9 mouse cellular contexts compared by ENCODE assay signal in the genomic region with DNA sequence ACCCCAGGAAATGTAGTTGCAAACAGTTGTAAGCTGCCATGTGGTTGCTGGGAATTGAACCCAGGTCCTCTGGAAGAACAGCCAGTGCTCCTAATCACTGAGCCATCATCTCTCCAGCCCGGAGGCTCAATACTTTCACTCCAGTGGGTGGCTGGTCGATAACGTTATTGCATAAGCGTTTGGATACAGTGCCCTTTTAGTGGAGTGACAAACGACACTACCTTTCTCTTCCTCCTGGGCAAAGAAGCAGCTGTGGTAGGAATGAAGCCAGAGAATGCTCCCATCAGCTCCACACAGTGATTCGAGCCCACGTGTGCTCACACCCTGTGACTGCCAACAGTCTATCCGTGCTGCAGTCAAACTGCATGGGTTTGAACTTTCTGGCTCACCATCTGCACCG. TPM values are rescaled to one million over a fixed set of nuclear protein-coding genes. Genes with fewer than 3 reads are reported as not detected.
DNase-seq lines count a peak whose midpoint lies in the region; ATAC-seq and TF ChIP-seq lines count a peak whose summit lies in the region.
"Had no signal": no experiment of that assay in that cellular context is flagged by ENCODE, and none has a peak within 500 bp of the region (broad histone marks: within the 10 kb centered on the region; RNA-seq: fewer than 3 reads in every experiment).

No protein-coding gene starts in this region.

- peak overlapping the region; percentile 73 for H3K9ac ChIP-seq in embryonic facial prominence, embryonic 14.5 days (ENCODE audit: low read depth, low read length)
- H3K9ac ChIP-seq in neural tube, embryonic 14.5 days (replicated peaks; ENCODE audit: low read depth, low read length), result no peak overlapping the region

- peak overlapping the region; percentile 89 for H3K4me3 ChIP-seq in layer of hippocampus, adult 2 months
- peak overlapping the region; percentile 62 for H3K4me3 ChIP-seq in embryonic facial prominence, embryonic 14.5 days (ENCODE audit: low read depth, low read length)
- H3K4me3 ChIP-seq in limb, embryonic 10.5 days, result peak overlapping the region; percentile 68
- peak overlapping the region; percentile 38 for H3K4me3 ChIP-seq in neural tube, embryonic 14.5 days (ENCODE audit: low read depth, low read length)

- no peak for TF ChIP-seq CTCF in layer of hippocampus, adult 2 months (conservative IDR thresholded peaks at IDR 0.05)

- peaks cover 16% of the 10 kb centered on the region for H3K4me1 ChIP-seq in embryonic facial prominence, embryonic 14.5 days (ENCODE audit: control insufficient read depth, insufficient read depth, low read length)
- peaks cover 33% of the 10 kb centered on the region for H3K4me1 ChIP-seq in limb, embryonic 10.5 days
- peaks cover 23% of the 10 kb centered on the region for H3K4me1 ChIP-seq in neural tube, embryonic 14.5 days (ENCODE audit: control insufficient read depth, insufficient read depth, low read length)

- H3K9me3 ChIP-seq in embryonic facial prominence, embryonic 14.5 days (ENCODE audit: control insufficient read depth, low read length), result no peaks in the 10 kb centered on the region
- H3K9me3 ChIP-seq in limb, embryonic 10.5 days (replicated peaks), result no peaks in the 10 kb centered on the region
- H3K9me3 ChIP-seq in neural tube, embryonic 14.5 days (ENCODE audit: control insufficient read depth, low read length), result no peaks in the 10 kb centered on the region

- peaks cover 12% of the 10 kb centered on the region for H3K27me3 ChIP-seq in embryonic facial prominence, embryonic 14.5 days (replicated peaks; ENCODE audit: control insufficient read depth, insufficient read depth, low read length)
- H3K27me3 ChIP-seq in limb, embryonic 10.5 days (ENCODE audit: low read depth, poor library complexity, severe bottlenecking), result peaks cover 15% of the 10 kb centered on the region
- H3K27me3 ChIP-seq in neural tube, embryonic 14.5 days (ENCODE audit: control insufficient read depth, insufficient read depth, low read length), result no peaks in the 10 kb centered on the region

- peaks cover 28% of the 10 kb centered on the region for H3K36me3 ChIP-seq in embryonic facial prominence, embryonic 14.5 days (ENCODE audit: control insufficient read depth, insufficient read depth, low read length)
- H3K36me3 ChIP-seq in limb, embryonic 10.5 days, result peaks cover 26% of the 10 kb centered on the region
- H3K36me3 ChIP-seq in neural tube, embryonic 14.5 days (ENCODE audit: control insufficient read depth, insufficient read depth, low read length), result peaks cover 21% of the 10 kb centered on the region

- no peak for DNase-seq in layer of hippocampus, adult 2 months (ENCODE audit: low spot score in 2 of 2)
- no peak for DNase-seq in layer of hippocampus, postnatal 36 days
- no peak for DNase-seq in embryonic facial prominence, embryonic 14.5 days (ENCODE audit: low spot score)
- no peak for DNase-seq in limb, embryonic 10.5 days (ENCODE audit: low spot score)
- DNase-seq in urinary bladder, adult 2 months (ENCODE audit: low spot score), result no peak
- no peak for DNase-seq in testis, postnatal 14 days (ENCODE audit: low spot score)
- DNase-seq in left cerebral cortex, postnatal 10 days (ENCODE audit: extremely low spot score in 1 of 2, low spot score in 2 of 2), result no peak

- 69% methylated on average over 9 of the region's 9 CpGs for WGBS in embryonic facial prominence, embryonic 14.5 days
- 80% methylated on average over 9 of the region's 9 CpGs for WGBS in limb, embryonic 10.5 days
- 76% methylated on average over 9 of the region's 9 CpGs for WGBS in neural tube, embryonic 14.5 days

- ATAC-seq in embryonic facial prominence, embryonic 14.5 days (ENCODE audit: low read depth), result no peak
- no peak for ATAC-seq in neural tube, embryonic 14.5 days (ENCODE audit: low read depth)

- intact Hi-C loops in left cerebral cortex, postnatal 10 days (cut with DNase I), result no loop called here

- peak overlapping the region; percentile 86 for H3K4me2 ChIP-seq in embryonic facial prominence, embryonic 14.5 days (ENCODE audit: low read depth, low read length)
- peak overlapping the region; percentile 56 for H3K4me2 ChIP-seq in neural tube, embryonic 14.5 days (ENCODE audit: low read depth, low read length)

- peak overlapping the region; percentile 94 for H3K27ac ChIP-seq in layer of hippocampus, adult 2 months
- peak overlapping the region; percentile 82; the same call in 1 of the 2 replicates for H3K27ac ChIP-seq in embryonic facial prominence, embryonic 14.5 days (replicated peaks; ENCODE audit: low read depth, low read length)
- peak overlapping the region; percentile 89; the same call in 1 of the 2 replicates for H3K27ac ChIP-seq in limb, embryonic 10.5 days
- H3K27ac ChIP-seq in neural tube, embryonic 14.5 days (ENCODE audit: low read depth, low read length), result no peak overlapping the region

RNA-seq across cellular contexts. Expression of a gene that starts 1.1 kb away (rescaled TPM):
- total RNA-seq in layer of hippocampus, adult 2 months (2021), result 10 to 100 TPM; 57.2 to 62.1 TPM
- total RNA-seq in layer of hippocampus, postnatal 36 days (2021), result 10 to 100 TPM; 57.4 to 61.5 TPM
- 51.8 and 53.6 TPM in 2 replicates for polyA plus RNA-seq in embryonic facial prominence, embryonic 14.5 days (2014; fragmentation: Nextera tagmentation; extraction: Ambion mirVana)
- polyA plus RNA-seq in limb, embryonic 10.5 days (2016; fragmentation: Nextera tagmentation; extraction: Ambion mirVana), result 169 and 181 TPM in 2 replicates
- 91.1 and 93.6 TPM in 2 replicates for polyA plus RNA-seq in neural tube, embryonic 14.5 days (2014; fragmentation: Nextera tagmentation; extraction: Ambion mirVana)
- polyA plus RNA-seq in urinary bladder, adult 2 months (2012; rRNA removed), result 79.5 and 81.4 TPM in 2 replicates
- 10 to 100 TPM; 65.2 to 67.9 TPM for total RNA-seq in left cerebral cortex, postnatal 10 days (2021)

RNA-seq across cellular contexts. Expression of a gene that starts 3.9 kb away (rescaled TPM):
- total RNA-seq in layer of hippocampus, adult 2 months (2021), result 100 to 1,000 TPM; 820 to 844 TPM
- total RNA-seq in layer of hippocampus, postnatal 36 days (2021), result 100 to 1,000 TPM; 778 to 800 TPM
- polyA plus RNA-seq in embryonic facial prominence, embryonic 14.5 days (2014; fragmentation: Nextera tagmentation; extraction: Ambion mirVana), result 0.45 and 0.72 TPM in 2 replicates
- polyA plus RNA-seq in limb, embryonic 10.5 days (2016; fragmentation: Nextera tagmentation; extraction: Ambion mirVana), result 0.03 TPM in 1 of 2 replicates, not detected in the other
- 4.7 and 10.6 TPM in 2 replicates for polyA plus RNA-seq in neural tube, embryonic 14.5 days (2014; fragmentation: Nextera tagmentation; extraction: Ambion mirVana)
- polyA plus RNA-seq in urinary bladder, adult 2 months (2012; rRNA removed), result 2.5 and 5.4 TPM in 2 replicates
- total RNA-seq in left cerebral cortex, postnatal 10 days (2021), result 100 to 1,000 TPM; 558 to 572 TPM

RNA-seq across cellular contexts. Expression of a gene that starts 7.9 kb away (rescaled TPM):
- 10 to 100 TPM; 84.6 to 94.8 TPM for total RNA-seq in layer of hippocampus, adult 2 months (2021)
- 10 to 100 TPM; 93.5 to 97.5 TPM for total RNA-seq in layer of hippocampus, postnatal 36 days (2021)
- polyA plus RNA-seq in embryonic facial prominence, embryonic 14.5 days (2014; fragmentation: Nextera tagmentation; extraction: Ambion mirVana), result 1,371 and 1,625 TPM in 2 replicates
- polyA plus RNA-seq in limb, embryonic 10.5 days (2016; fragmentation: Nextera tagmentation; extraction: Ambion mirVana), result 3,142 and 3,162 TPM in 2 replicates
- 657 and 756 TPM in 2 replicates for polyA plus RNA-seq in neural tube, embryonic 14.5 days (2014; fragmentation: Nextera tagmentation; extraction: Ambion mirVana)
- 252 and 268 TPM in 2 replicates for polyA plus RNA-seq in urinary bladder, adult 2 months (2012; rRNA removed)
- 100 to 1,000 TPM; 114 to 123 TPM for total RNA-seq in left cerebral cortex, postnatal 10 days (2021)

RNA-seq across cellular contexts. Expression of a gene that starts 11.2 kb away (rescaled TPM):
- 10 to 100 TPM; 19.8 TPM for total RNA-seq in layer of hippocampus, adult 2 months (2021)
- 10 to 100 TPM; 21.3 to 21.6 TPM for total RNA-seq in layer of hippocampus, postnatal 36 days (2021)
- polyA plus RNA-seq in embryonic facial prominence, embryonic 14.5 days (2014; fragmentation: Nextera tagmentation; extraction: Ambion mirVana), result 1.5 and 2.0 TPM in 2 replicates
- 0.33 and 0.79 TPM in 2 replicates for polyA plus RNA-seq in limb, embryonic 10.5 days (2016; fragmentation: Nextera tagmentation; extraction: Ambion mirVana)
- polyA plus RNA-seq in neural tube, embryonic 14.5 days (2014; fragmentation: Nextera tagmentation; extraction: Ambion mirVana), result 9.7 and 13.2 TPM in 2 replicates
- polyA plus RNA-seq in urinary bladder, adult 2 months (2012; rRNA removed), result 3.5 and 4.9 TPM in 2 replicates
- 10 to 100 TPM; 49.6 to 49.8 TPM for total RNA-seq in left cerebral cortex, postnatal 10 days (2021)

RNA-seq across cellular contexts. Expression of a gene that starts 23.2 kb away (rescaled TPM):
- 1 to 10 TPM; 1.0 to 1.1 TPM for total RNA-seq in layer of hippocampus, adult 2 months (2021)
- 1 to 10 TPM; 1.6 to 1.7 TPM for total RNA-seq in layer of hippocampus, postnatal 36 days (2021)
- polyA plus RNA-seq in embryonic facial prominence, embryonic 14.5 days (2014; fragmentation: Nextera tagmentation; extraction: Ambion mirVana), result 0.13 and 0.29 TPM in 2 replicates
- polyA plus RNA-seq in limb, embryonic 10.5 days (2016; fragmentation: Nextera tagmentation; extraction: Ambion mirVana), result 0.11 and 0.24 TPM in 2 replicates
- polyA plus RNA-seq in neural tube, embryonic 14.5 days (2014; fragmentation: Nextera tagmentation; extraction: Ambion mirVana), result 0.14 TPM in 1 of 2 replicates, not detected in the other
- polyA plus RNA-seq in urinary bladder, adult 2 months (2012; rRNA removed), result 0.28 and 0.50 TPM in 2 replicates
- total RNA-seq in left cerebral cortex, postnatal 10 days (2021), result under 1 TPM; 0.36 to 0.49 TPM
- total RNA-seq: neutrophil, adult 5-6 weeks had no signal

Comparison
In these comparisons a context has a peak if more than half of its experiments do, and no peak if none do; other contexts are left out.
1. H3K4me3 ChIP-seq: peak in every context shown above with its lines; median percentile 89 in layer of hippocampus, adult 2 months; 68 in limb, embryonic 10.5 days; 62 in embryonic facial prominence, embryonic 14.5 days; 38 in neural tube, embryonic 14.5 days.